Mouse (Mus musculus): Measurements from ENCODE around the gene Il2ra. TPM values are rescaled to one million over a fixed set of nuclear protein-coding genes. Genes with fewer than 3 reads are reported as not detected.
"Not testable (repeated sequence)": the region's sequence is repeated elsewhere in the genome, so short reads cannot be mapped to it uniquely, and the experiment has no call there.

The Il2ra gene
- under 1 TPM; 0.14 to 0.16 TPM for total RNA-seq (2021)
- long read RNA-seq, experiment 1: 0 reads
- long read RNA-seq, experiment 2: 0 reads

DNA sequence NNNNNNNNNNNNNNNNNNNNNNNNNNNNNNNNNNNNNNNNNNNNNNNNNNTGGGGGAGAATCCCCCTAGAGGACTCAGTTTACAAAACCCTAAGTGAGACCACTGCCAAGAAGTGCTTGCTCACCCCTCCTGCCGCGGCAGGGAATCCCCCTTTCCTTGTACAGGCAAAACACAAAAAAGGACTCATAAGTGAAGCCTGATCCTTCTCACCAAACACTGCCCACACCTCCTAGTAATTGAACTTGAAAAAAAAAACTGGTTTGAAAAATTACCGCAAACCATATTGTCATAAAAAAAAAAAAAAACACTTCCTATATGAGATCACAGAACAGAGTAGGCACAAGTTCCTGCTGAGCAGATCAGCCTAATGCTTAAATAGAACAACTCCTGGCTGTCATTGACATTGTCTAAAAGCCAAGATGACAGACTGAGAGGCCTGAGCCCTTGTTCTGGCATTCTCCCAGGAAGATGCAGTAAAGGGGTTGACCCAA lies at the start of gene Il2ra:
Gene Il2ra, plus strand, starts transcription at position 357 of the 491 bp plus-strand sequence.
- DNase-seq: no peak

- DNase-seq: no peak
These were observed 45.9 kb upstream of the Il2ra start for GRCm38 (mm10) chr2:11596690-11597089.

DNA sequence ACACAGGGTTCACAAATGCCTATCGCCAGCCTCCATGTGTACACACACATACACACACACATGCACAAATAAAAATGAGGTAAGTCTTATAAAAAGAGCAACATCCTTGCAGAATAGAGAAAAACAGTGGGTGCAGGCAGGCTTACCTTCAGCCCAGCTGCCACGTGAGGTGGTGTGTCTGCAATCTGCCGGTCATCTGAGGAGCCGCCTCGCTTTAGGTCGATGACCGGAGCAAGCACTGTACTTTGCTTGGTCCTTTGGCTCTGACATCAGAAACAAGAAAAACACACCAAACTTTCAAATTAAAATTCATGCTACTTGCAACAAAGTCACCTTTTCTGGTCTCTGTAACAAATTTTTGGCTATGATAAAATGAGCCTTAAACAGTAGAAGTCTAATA lies 44.7 kb upstream of the Il2ra start:
- no peak for DNase-seq

- no peak for DNase-seq
These were observed 40.8 kb upstream of the Il2ra start for GRCm38 (mm10) chr2:11601795-11602194.

DNA sequence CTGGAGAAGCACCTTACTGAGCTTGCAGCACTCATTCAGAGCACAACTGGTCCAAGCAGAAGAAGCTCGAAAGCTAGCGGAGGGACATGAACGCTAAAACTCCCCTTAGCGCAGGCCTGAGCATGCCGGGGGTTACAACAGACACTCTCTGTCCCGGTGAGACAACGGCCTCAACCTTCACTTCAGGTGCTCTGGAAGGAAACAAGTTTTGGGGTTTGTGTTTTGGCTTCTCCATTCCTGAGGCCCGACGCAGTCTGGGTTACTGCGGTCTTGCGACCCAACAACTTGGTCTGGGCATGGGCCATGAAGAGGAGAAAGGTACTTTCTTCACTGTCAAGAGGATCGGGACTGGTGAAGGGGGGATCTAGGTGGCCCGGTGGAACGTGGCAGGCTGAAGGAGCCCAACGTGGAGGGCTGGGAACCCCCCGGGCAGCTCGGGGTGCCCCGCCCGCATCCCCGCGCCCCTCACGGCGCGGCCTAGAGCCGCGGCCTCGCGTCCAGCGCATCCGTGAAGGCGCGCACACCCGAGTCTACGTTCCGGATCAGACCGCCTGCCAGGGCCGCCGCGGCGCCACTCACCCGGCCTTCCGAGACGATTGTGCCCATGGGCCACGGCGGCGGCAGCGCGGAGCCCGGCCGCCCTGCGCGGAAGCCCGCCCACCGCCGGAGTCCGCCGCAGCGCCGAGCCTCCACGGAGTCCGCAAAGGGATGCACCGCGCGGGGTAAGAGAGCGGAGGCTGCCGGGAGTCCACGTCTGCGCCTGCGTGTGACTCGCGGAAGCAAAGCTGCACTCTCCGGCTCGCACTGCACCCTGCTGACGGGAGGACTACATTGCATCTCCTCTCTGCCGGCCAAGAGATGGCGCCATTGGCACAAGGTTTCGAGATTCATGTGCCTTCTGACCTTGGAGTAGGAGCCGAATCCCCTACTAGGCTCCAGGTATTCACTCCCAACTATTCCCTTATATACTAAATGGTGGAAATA lies 39.8 kb upstream of the Il2ra start:
- DNase-seq: peak; percentile 94

DNA sequence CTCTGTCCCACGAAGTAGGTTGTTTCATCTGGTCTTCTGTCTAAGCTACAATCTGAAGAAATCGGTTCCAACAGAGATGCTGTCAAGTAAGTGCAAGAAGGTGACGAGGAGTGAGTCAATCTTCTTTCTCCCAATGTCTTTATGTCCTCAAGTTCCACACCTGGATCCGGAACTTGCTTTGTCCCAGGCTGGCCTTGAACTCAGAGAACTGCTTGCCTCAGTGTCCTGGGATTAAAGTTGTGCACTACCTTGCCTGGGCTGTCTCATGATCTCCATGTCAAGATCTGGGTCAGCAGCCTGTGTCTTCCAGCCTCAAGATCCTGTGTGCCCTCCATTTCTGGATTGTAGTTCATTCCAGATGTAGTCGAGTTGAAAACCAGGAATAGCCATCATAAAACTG lies 38.6 kb upstream of the Il2ra start, which contains the start of gene Rbm17:
Gene Rbm17, minus strand, starts transcription at position 101 of the 400 bp plus-strand sequence.
- DNase-seq: no peak

DNA sequence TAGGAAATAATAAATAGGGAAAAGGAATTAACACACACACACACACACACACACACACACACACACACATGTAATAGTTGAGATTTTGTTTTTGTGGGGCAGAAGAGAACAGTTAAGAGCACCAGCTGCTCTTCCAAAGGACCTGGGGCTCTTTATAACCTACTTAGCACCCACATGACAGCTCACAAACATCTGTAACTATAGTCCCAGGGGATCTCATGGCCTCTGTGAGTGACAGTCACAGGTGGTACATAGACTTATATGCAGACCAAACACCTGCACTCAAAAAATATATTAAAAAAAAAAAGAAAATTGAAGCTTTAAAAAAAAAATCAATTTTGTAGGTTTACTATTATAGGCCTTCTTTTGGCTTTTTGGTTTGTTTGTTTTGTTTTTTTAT lies 37.7 kb upstream of the Il2ra start:
- no peak for DNase-seq

- not testable (repeated sequence) for DNase-seq
These were observed 35.9 kb upstream of the Il2ra start for GRCm38 (mm10) chr2:11606718-11607117.

GRCm38 (mm10) chr2:11612939-11613338 lies 29.7 kb upstream of the Il2ra start:
- DNase-seq: not testable (repeated sequence)

DNA sequence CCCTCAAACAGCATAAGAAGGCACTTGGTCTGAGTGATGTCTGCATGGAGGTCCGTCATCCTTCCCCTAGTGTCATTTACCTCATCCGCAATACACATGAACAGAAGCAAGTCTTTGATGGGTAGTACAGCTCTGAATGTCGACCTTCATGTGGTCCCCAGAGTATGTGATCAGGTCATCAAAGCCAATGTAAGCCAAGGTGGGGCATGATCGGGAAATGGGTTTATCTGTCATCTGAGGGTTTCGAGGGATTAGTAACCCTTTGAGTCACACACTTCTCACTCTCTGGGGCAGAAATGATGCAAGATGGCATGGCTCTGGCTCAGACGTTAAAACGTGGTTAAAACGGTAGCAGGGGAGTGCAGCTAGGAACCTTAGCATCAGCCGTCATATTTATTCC lies 25.8 kb upstream of the Il2ra start:
- no peak for DNase-seq

DNA sequence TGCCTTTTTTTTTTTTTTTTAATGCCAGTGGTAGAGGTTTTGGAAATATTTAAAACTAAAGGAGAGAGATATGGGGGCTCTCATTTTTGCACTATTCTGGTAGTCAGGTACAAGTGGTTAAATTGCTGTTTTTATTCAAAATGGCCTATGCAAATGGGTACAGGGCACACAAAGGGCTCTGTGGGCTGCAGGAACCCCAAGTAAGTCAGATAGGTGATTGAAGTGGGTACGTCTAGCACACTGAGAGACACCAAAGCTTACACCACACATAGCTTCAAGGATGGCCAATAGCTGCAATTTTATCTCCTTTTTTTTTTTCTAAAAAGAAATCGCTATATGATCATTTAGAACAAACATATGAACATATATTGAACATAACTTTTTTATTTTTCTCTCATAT lies 23.0 kb upstream of the Il2ra start:
- no peak for DNase-seq

DNA sequence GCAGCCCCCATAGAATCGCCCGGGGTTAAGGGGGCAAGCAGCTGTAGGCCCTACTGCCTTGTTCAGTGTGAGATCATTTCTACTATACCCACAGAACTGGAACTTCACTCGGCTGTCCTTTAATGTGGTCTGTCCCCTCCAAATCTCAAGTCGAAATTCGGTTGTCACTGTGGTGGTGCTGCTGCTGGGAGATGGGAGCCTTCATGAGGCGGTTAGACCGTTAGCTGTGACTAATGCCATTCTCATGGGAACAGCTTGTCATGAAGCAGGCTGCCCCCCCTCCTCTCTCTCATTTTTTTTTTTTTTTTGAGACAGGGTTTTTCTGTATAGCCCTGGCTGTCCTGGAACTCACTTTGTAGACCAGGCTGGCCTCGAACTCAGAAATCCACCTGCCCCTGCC lies 19.4 kb upstream of the Il2ra start:
- no peak for DNase-seq

DNA sequence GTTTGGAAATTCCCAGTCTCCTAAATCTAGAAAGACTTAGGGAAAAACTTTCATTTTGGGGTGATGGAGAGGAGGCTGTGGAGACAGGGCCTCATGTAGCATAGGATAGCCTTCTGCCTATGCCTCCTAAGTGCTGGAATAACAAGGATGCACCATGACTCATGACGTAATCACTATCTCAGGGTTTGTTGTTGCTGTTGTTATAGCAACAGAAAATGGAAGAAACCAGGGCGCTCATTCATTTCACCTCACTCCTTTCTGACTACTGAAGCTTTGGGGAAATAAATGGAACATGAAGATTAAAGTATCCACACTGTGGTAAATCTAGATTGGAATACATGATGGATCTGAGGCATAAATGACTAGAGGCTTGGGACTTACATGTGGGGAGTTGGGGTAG lies 18.9 kb upstream of the Il2ra start:
- DNase-seq: no peak

DNA sequence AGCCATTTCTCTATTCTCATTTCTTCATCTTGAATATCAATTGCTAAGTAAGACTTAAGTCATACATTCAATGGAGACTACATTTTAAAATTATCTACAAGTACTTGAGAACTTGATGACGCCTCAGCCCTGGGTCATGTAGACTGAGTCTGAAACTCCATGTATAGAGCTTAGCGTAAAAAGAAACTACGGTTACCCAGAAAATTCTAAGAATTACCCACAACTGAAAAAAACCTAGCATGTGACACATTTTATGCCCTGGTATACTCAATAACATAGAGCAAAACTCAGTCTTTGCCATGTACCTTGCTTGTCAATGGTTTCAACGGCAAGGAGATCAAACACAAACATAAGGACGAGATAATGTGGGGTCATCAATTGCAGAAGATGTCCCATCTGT lies 16.7 kb upstream of the Il2ra start, which contains the start of gene Gm17490:
Gene Gm17490, minus strand, starts transcription at position 375 of the 400 bp plus-strand sequence.
- DNase-seq: no peak

DNA sequence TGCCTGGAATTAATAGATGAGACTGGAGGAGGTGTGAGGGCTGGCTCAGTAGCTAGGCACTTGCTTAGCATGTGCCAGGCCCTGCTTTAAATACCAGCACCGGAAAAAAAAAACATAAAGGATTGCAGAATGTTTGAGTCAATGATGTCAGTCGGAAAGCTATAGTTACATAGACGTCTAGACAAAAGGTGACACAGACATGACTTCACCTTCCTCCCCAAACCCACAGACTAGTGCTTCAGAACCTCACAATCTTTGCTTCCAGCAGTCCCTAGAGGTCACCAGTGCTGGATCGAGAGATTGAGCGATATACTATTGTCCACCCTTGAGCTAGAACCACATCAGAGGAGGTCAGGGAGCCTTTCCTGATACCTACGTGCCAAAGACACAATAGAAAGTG lies 7.6 kb upstream of the Il2ra start:
- DNase-seq: no peak

DNA sequence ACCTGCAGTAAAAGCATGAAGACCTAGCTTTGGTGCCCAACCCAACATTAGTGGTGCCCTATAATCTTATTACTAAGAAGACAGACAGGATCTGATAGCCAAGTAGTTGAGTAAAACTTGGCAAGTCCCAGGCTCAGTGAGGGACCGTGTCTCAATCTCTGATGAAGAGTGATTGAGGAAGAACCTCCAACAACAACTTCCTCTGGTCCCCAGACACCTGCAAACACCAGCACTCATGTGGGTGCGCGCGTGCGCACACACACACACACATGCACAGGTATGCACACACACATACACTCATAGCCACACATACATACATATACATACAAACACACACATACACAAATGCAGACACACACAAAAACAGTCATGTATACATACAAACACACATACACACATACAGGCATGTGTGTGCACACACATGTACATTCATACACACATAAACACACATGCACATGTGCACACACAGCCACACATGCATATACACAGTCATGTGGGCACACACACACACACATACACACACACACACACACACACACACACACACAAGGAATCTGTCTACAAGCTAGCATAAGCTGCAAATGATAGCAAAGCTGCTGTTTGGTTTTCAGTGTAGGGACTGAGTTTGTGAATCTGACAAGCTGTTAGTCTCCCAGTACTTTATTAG lies 7.0 kb upstream of the Il2ra start:
- DNase-seq: no peak

- no peak for DNase-seq
These were observed 6.5 kb upstream of the Il2ra start for GRCm38 (mm10) chr2:11636138-11636480.

DNA sequence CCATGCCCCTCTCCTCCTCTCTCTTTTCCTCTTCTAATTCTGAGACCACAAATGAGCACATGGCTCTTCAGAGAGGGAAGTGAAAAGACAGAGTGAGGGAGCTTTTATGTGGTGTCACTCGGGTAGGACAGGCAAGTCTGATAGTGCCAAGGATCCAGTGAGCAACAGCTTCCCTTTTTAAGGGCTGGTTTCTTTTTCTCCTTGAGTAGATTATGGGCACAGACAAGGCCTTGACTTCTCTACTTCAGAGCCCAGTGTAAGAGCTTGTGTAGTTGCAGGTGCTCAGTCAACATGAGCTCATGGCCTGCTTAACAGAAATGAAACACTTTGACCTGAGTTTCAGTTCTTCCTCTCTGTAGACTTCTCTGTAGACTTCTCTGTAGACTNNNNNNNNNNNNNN lies 5.5 kb upstream of the Il2ra start:
- DNase-seq: no peak

GRCm38 (mm10) chr2:11644057-11644456 lies 1.4 kb downstream of the Il2ra start:
- no peak for DNase-seq

GRCm38 (mm10) chr2:11645297-11645696 lies 2.7 kb downstream of the Il2ra start:
- no peak for DNase-seq

DNA sequence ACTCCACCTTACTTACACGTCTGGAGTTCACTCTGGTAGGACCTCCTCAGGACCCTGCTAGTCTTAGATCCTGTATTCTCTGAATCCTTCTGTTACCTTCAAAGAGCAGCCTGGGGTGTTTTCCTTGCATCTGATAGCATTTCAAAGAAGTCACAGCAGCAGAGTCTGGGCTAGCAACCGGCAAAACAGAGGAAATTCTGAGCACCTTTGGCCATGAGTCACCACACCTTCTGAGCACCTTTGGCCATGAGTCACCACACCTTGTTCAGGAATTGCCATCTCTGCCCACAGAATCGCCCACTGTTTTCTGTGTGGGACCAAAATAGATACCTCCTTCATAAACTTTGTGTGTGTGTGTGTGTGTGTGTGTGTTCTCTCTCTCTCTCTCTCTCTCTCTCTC lies 8.9 kb downstream of the Il2ra start:
- no peak for DNase-seq

- DNase-seq: no peak
These were observed 9.6 kb downstream of the Il2ra start for GRCm38 (mm10) chr2:11652196-11652595.

DNA sequence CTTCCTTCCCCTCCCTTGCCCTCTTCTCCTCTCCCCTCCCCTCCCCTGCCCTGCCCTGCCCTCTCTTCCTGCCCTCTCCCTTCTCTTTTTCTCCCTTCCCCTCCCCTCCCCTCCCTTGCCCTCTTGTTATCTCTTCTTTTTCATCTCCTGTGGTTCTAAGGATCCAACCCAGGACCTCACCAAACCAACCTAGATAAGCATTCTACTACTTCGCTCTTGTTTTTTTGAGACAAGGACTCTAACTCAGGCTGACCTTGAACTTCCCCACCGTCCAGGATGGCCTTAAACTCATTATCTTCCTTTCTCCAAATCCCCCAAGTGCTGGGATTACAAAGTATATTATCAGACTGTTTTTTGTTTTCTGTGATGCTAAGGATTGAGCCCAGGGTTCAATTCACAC lies 10.2 kb downstream of the Il2ra start:
- DNase-seq: no peak

Data from gastrocnemius, postnatal 10 days (tissue).